Mouse (Mus musculus) stomach, postnatal 0 days (tissue): Measurements from ENCODE around the gene Kcnk7. TPM values are rescaled to one million over a fixed set of nuclear protein-coding genes. Genes with fewer than 3 reads are reported as not detected.

Experiments
- ATAC-seq: fragments of 200-750 bp; cut with Nextera tagmentation; 2 replicates; pipeline ENCODE4 v1.8.0; 2017; ENCODE audit not compliant: low FRiP score, low TSS enrichment
- DNase-seq: peaks from one replicate; pipeline ENCODE4 v3.0.0-alpha.2; 2016; ENCODE audit warnings: low spot score
- H3K27ac ChIP-seq: fragments of 300-500 bp; sonication (generic); replicated peaks from 2 replicates; pipeline ENCODE4 v1.5.1; 2014; ENCODE audit warnings: mild to moderate bottlenecking, control low read depth
- H3K27me3 ChIP-seq: fragments of 300-500 bp; sonication (generic); 2 replicates; pipeline ENCODE4 v1.6.1; 2014; ENCODE audit warnings: low read length; ENCODE audit not compliant: control insufficient read depth, insufficient read depth
- H3K36me3 ChIP-seq: fragments of 300-500 bp; sonication (generic); 2 replicates; pipeline ENCODE4 v1.6.1; 2014; ENCODE audit warnings: low read length, mixed read lengths; ENCODE audit not compliant: control insufficient read depth, insufficient read depth
- H3K4me1 ChIP-seq: fragments of 300-500 bp; sonication (generic); replicated peaks from 2 replicates; pipeline ENCODE4 v1.6.1; 2014; ENCODE audit warnings: antibody characterized with exemption; ENCODE audit not compliant: control insufficient read depth, insufficient read depth
- H3K4me2 ChIP-seq: fragments of 300-500 bp; sonication (generic); replicated peaks from 2 replicates; pipeline ENCODE4 v1.6.1; 2014; ENCODE audit warnings: low read depth, mild to moderate bottlenecking, control low read depth, moderate library complexity
- H3K4me3 ChIP-seq: fragments of 300-500 bp; sonication (generic); 2 replicates; pipeline ENCODE4 v1.5.1; 2014; ENCODE audit warnings: low read depth, low read length, control low read depth
- H3K9ac ChIP-seq: fragments of 300-500 bp; sonication (generic); 2 replicates; pipeline ENCODE4 v1.6.1; 2014; ENCODE audit warnings: mild to moderate bottlenecking, low read length, control low read depth, mixed read lengths
- H3K9me3 ChIP-seq: fragments of 300-500 bp; sonication (generic); 2 replicates; pipeline ENCODE4 v1.6.1; 2016; ENCODE audit warnings: low read length; ENCODE audit not compliant: control insufficient read depth
- CTCF ChIP-seq: IDR thresholded peaks from 2 replicates; pipeline ENCODE4 v1.5.1; 2016; ENCODE audit warnings: antibody characterized with exemption, low read depth, mild to moderate bottlenecking, moderate library complexity
- EP300 ChIP-seq: optimal IDR thresholded peaks from 2 replicates; pipeline ENCODE3; 2016; ENCODE audit warnings: antibody characterized with exemption
- WGBS: fragments of 180-500 bp; shearing (Covaris S2); extraction: QIAGEN DNeasy Blood & Tissue Kit; methylation state at CpG from one replicate; pipeline ENCODE4 v1.1.7; 2014; 5-methylcytosine and 5-hydroxymethylcytosine counted together
- microRNA-seq: library from miRNA; unstranded; fragments of <30 nt; microRNA quantifications from one replicate; pipeline ENCODE4, GENCODE M21; 2016
- polyA plus RNA-seq: library from polyadenylated mRNA; unstranded; fragments of >200 nt; fragmentation: Nextera tagmentation; extraction: Ambion mirVana; gene quantifications from 2 replicates; pipeline ENCODE4 v1.2.1, GENCODE M21; 2015

Kcnk7 gene
- polyA plus RNA-seq, 1 experiment from 2014 or later: 8.4 TPM

DNA sequence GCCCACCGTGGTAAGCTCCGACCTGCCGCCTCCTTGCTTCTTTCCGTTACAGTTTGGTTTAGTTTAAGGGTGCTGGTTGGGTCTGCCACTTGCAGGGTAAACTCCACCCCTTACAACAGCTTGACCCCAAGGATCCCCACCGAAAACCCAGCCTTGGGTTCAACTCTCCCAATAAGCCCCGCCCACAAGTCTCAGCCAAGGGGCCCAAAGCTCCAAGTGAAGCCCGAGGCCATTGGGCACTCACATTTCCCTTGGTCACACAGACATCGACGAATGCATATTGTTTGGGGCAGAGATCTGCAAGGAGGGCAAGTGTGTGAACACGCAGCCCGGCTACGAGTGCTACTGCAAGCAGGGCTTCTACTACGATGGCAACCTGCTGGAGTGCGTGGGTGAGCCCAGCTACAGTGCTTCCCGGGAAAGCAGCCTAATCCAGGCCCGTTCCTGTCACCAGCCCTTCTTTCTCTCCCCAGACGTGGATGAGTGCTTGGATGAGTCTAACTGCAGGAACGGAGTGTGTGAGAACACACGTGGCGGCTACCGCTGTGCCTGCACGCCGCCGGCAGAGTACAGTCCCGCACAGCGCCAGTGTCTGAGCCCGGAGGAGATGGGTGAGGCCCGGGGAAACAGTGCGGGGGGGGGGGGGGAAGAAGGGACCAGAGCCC is 52.3 kb downstream of the Kcnk7 start:
- Histone ChIP-seq H3K9me3 (no peaks in the 10 kb centered on the region), H3K4me1 (no peaks in the 10 kb centered on the region; the same call in 1 of the 2 replicates), H3K27me3 (no peaks in the 10 kb centered on the region), H3K4me2 (peak overlapping the region; percentile 31), H3K36me3 (peaks cover 36% of the 10 kb centered on the region), H3K4me3 (no peak overlapping the region), H3K9ac (no peak overlapping the region), H3K27ac (no peak overlapping the region)
- no peak for DNase-seq
- TF ChIP-seq CTCF (no peak), EP300 (no peak)
- 31% methylated on average over 25 of the region's 29 CpGs for WGBS
- peak; percentile 45; the same call in 1 of the 2 replicates for ATAC-seq

Small RNA genes lying within 50 kb of the gene (microRNA-seq; reads per million reads assigned to microRNA genes)
- gene Mir6987: not detected

Other genes with a start within 250 kb of the Kcnk7 start
- gene Ccdc85b, start 246.5 kb upstream of the Kcnk7 start, polyA plus RNA-seq: 11.6 and 12.5 TPM in 2 replicates
- gene Fibp, start 243.8 kb upstream of the Kcnk7 start, polyA plus RNA-seq: 103 and 111 TPM in 2 replicates
- 0.29 and 0.50 TPM in 2 replicates for gene Ctsw, start 235.9 kb upstream of the Kcnk7 start, polyA plus RNA-seq
- 59.7 and 67.0 TPM in 2 replicates for gene Efemp2, start 230.4 kb upstream of the Kcnk7 start, polyA plus RNA-seq
- gene Mus81, start 216.0 kb upstream of the Kcnk7 start, polyA plus RNA-seq: 18.4 and 18.5 TPM in 2 replicates
- 1,281 and 1,389 TPM in 2 replicates for gene Cfl1, start 213.9 kb upstream of the Kcnk7 start, polyA plus RNA-seq
- not detected in 2 replicates for gene 1700020D05Rik, start 200.6 kb upstream of the Kcnk7 start, polyA plus RNA-seq
- gene Snx32, start 193.8 kb upstream of the Kcnk7 start, polyA plus RNA-seq: 2.8 and 3.8 TPM in 2 replicates
- gene Ovol1, start 143.7 kb upstream of the Kcnk7 start, polyA plus RNA-seq: 26.6 and 28.2 TPM in 2 replicates
- 4.7 and 5.7 TPM in 2 replicates for gene Ap5b1, start 136.3 kb upstream of the Kcnk7 start, polyA plus RNA-seq
- 57.3 and 64.7 TPM in 2 replicates for gene Rnaseh2c, start 102.5 kb upstream of the Kcnk7 start, polyA plus RNA-seq
- 31.8 and 37.9 TPM in 2 replicates for gene Kat5, start 94.1 kb upstream of the Kcnk7 start, polyA plus RNA-seq
- 28.7 and 35.2 TPM in 2 replicates for gene Rela, start 66.9 kb upstream of the Kcnk7 start, polyA plus RNA-seq
- gene Sipa1, start 40.7 kb upstream of the Kcnk7 start, polyA plus RNA-seq: 8.0 and 11.5 TPM in 2 replicates
- 14.0 and 16.5 TPM in 2 replicates for gene Map3k11, start 15.6 kb upstream of the Kcnk7 start, polyA plus RNA-seq
- 6.5 and 7.9 TPM in 2 replicates for gene Pcnx3, start 15.5 kb upstream of the Kcnk7 start, polyA plus RNA-seq
- 28.0 and 29.5 TPM in 2 replicates for gene Ehbp1l1, start 21.9 kb downstream of the Kcnk7 start, polyA plus RNA-seq
- 51.9 and 52.1 TPM in 2 replicates for gene Fam89b, start 25.3 kb downstream of the Kcnk7 start, polyA plus RNA-seq
- gene Ltbp3, start 36.5 kb downstream of the Kcnk7 start, polyA plus RNA-seq: 15.7 and 26.9 TPM in 2 replicates
- 38.1 and 40.9 TPM in 2 replicates for gene Scyl1, start 67.1 kb downstream of the Kcnk7 start, polyA plus RNA-seq
- gene Frmd8, start 170.9 kb downstream of the Kcnk7 start, polyA plus RNA-seq: 13.8 and 18.8 TPM in 2 replicates
- gene Slc25a45, start 173.4 kb downstream of the Kcnk7 start, polyA plus RNA-seq: 2.9 and 3.2 TPM in 2 replicates
- gene Tigd3, start 189.8 kb downstream of the Kcnk7 start, polyA plus RNA-seq: 0.77 and 1.0 TPM in 2 replicates
- gene Dpf2, start 208.6 kb downstream of the Kcnk7 start, polyA plus RNA-seq: 47.0 and 54.9 TPM in 2 replicates
- 7.9 and 8.1 TPM in 2 replicates for gene Cdc42ep2, start 220.4 kb downstream of the Kcnk7 start, polyA plus RNA-seq